Mouse (Mus musculus) urinary bladder, adult 18-20 months (tissue): ENCODE measurements around the gene Relb.

Experiments used
- DNase-seq, 2 experiments: peaks; one replicate each; pipeline ENCODE4 v3.0.0; 2022; ENCODE audit warnings: low spot score in 2 of 2, mixed read lengths in 2 of 2

Relb gene

DNA sequence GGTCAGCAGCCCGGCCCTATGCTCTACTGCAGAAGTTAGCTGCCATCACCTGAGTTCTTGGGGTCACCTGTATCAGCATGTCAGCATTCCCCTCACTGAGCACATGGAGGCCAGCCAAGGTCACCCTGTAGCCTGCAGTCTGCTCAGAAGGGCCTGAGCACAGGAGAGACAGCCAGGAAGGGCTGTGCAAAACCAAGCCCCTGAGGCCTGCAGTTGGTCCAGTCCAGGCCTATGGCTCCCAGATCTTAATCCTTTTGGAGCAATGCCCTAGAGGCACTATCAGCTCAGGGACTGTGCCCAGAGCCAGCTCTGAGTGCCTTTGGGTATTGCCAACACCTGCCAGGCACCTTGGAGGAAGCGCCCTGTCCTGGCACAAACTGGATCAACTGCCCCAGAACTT, 72.2 kb downstream of the Relb start:
- no peak for DNase-seq
